Mouse (Mus musculus) embryonic facial prominence, embryonic 12.5 days (tissue): Measurements from ENCODE around the gene Klf15. TPM values are rescaled to one million over a fixed set of nuclear protein-coding genes. Genes with fewer than 3 reads are reported as not detected.

Source experiments
- ATAC-seq: fragments of 200-750 bp; cut with Nextera tagmentation; 2 replicates; pipeline ENCODE4 v1.8.0; 2017; ENCODE audit not compliant: insufficient number of reproducible peaks, insufficient read depth, low FRiP score, low TSS enrichment
- H3K27ac ChIP-seq: fragments of 300-500 bp; sonication (generic); 2 replicates; pipeline ENCODE4 v1.5.1; 2016; ENCODE audit warnings: mild to moderate bottlenecking
- H3K27me3 ChIP-seq: fragments of 300-500 bp; sonication (generic); 2 replicates; pipeline ENCODE4 v1.6.1; 2016; ENCODE audit warnings: mild to moderate bottlenecking, moderate library complexity
- H3K36me3 ChIP-seq: fragments of 300-500 bp; sonication (generic); 2 replicates; pipeline ENCODE4 v1.6.1; 2016; ENCODE audit warnings: mild to moderate bottlenecking
- H3K4me1 ChIP-seq: fragments of 300-500 bp; sonication (generic); 2 replicates; pipeline ENCODE4 v1.6.1; 2016
- H3K4me2 ChIP-seq: fragments of 300-500 bp; sonication (generic); replicated peaks from 2 replicates; pipeline ENCODE4 v1.6.1; 2016; ENCODE audit warnings: mild to moderate bottlenecking, moderate library complexity
- H3K4me3 ChIP-seq: fragments of 300-500 bp; sonication (generic); 2 replicates; pipeline ENCODE4 v1.5.1; 2016; ENCODE audit warnings: mild to moderate bottlenecking
- H3K9ac ChIP-seq: fragments of 300-500 bp; sonication (generic); 2 replicates; pipeline ENCODE4 v1.6.1; 2016; ENCODE audit warnings: mild to moderate bottlenecking, moderate library complexity
- H3K9me3 ChIP-seq: fragments of 300-500 bp; sonication (generic); 2 replicates; pipeline ENCODE4 v1.6.1; 2016; ENCODE audit warnings: mild to moderate bottlenecking, moderate library complexity
- WGBS: fragments of 180-500 bp; shearing (Covaris S2); methylation state at CpG from one replicate; pipeline ENCODE4 v1.1.7; 2016; 5-methylcytosine and 5-hydroxymethylcytosine counted together
- polyA plus RNA-seq: library from polyadenylated mRNA; unstranded; fragments of >200 nt; fragmentation: Nextera tagmentation; extraction: Ambion mirVana; gene quantifications from 2 replicates; pipeline ENCODE4 v1.2.1, GENCODE M21; 2016

Klf15 gene
- polyA plus RNA-seq, result 4.5 TPM in 2 replicates

GRCm38 (mm10) chr6:90462181-90462706, at the start of gene Klf15:
Gene Klf15, plus strand, starts transcription at chr6:90462576.
- H3K27me3 ChIP-seq, result peaks cover 28% of the 10 kb centered on the region
- WGBS, result under 1% methylated on average over 62 of the region's 70 CpGs
- no peaks in the 10 kb centered on the region for H3K36me3 ChIP-seq
- H3K9me3 ChIP-seq, result no peaks in the 10 kb centered on the region
- peak within 1 kb of the TSS; percentile 66 for H3K9ac ChIP-seq
- peaks cover 15% of the 10 kb centered on the region for H3K4me1 ChIP-seq
- peak; percentile 54 for ATAC-seq
- peak within 1 kb of the TSS; percentile 65 for H3K4me3 ChIP-seq
- no peak within 1 kb of the TSS for H3K27ac ChIP-seq
- H3K4me2 ChIP-seq, result peak within 1 kb of the TSS; percentile 100

GRCm38 (mm10) chr6:90422565-90422964, 39.8 kb upstream of the Klf15 start:
- no peaks in the 10 kb centered on the region for H3K36me3 ChIP-seq
- no peaks in the 10 kb centered on the region for H3K9me3 ChIP-seq
- H3K4me2 ChIP-seq, result peak overlapping the region; percentile 45
- peak overlapping the region; percentile 20; the same call in 1 of the 2 replicates for H3K4me3 ChIP-seq
- peaks cover 3% of the 10 kb centered on the region; the same call in 1 of the 2 replicates for H3K27me3 ChIP-seq
- no peak overlapping the region for H3K27ac ChIP-seq
- ATAC-seq, result no peak
- 6% methylated on average over 14 of the region's 14 CpGs for WGBS
- H3K4me1 ChIP-seq, result no peaks in the 10 kb centered on the region
- H3K9ac ChIP-seq, result no peak overlapping the region

GRCm38 (mm10) chr6:90425361-90425760, 37.0 kb upstream of the Klf15 start:
- H3K4me3 ChIP-seq, result no peak overlapping the region
- peaks cover 10% of the 10 kb centered on the region; the same call in 1 of the 2 replicates for H3K27me3 ChIP-seq
- H3K4me2 ChIP-seq, result no peak overlapping the region
- no peak overlapping the region for H3K9ac ChIP-seq
- no peak overlapping the region for H3K27ac ChIP-seq
- H3K36me3 ChIP-seq, result no peaks in the 10 kb centered on the region
- 80% methylated on average over 3 of the region's 3 CpGs for WGBS
- peaks cover 7% of the 10 kb centered on the region; the same call in 1 of the 2 replicates for H3K4me1 ChIP-seq
- no peak for ATAC-seq
- H3K9me3 ChIP-seq, result no peaks in the 10 kb centered on the region

- H3K9ac ChIP-seq, result no peak overlapping the region
- no peak for ATAC-seq
- peaks cover 7% of the 10 kb centered on the region; the same call in 1 of the 2 replicates for H3K4me1 ChIP-seq
- H3K9me3 ChIP-seq, result no peaks in the 10 kb centered on the region
- no peak overlapping the region for H3K4me2 ChIP-seq
- H3K36me3 ChIP-seq, result no peaks in the 10 kb centered on the region
- no peak overlapping the region for H3K4me3 ChIP-seq
- no peak overlapping the region for H3K27ac ChIP-seq
- H3K27me3 ChIP-seq, result peaks cover 10% of the 10 kb centered on the region; the same call in 1 of the 2 replicates
- WGBS, result 82% methylated on average over 4 of the region's 4 CpGs
Observed at GRCm38 (mm10) chr6:90426003-90426402, 36.4 kb upstream of the Klf15 start.

GRCm38 (mm10) chr6:90428380-90428974, 33.9 kb upstream of the Klf15 start, which contains the start of gene Cfap100:
Gene Cfap100, minus strand, starts transcription at chr6:90428797.
- H3K4me3 ChIP-seq, result peak within 1 kb of the TSS; percentile 44
- ATAC-seq, result peak; percentile 72
- peaks cover 7% of the 10 kb centered on the region; the same call in 1 of the 2 replicates for H3K4me1 ChIP-seq
- no peaks in the 10 kb centered on the region for H3K36me3 ChIP-seq
- H3K9me3 ChIP-seq, result no peaks in the 10 kb centered on the region
- H3K27ac ChIP-seq, result no peak within 1 kb of the TSS
- H3K9ac ChIP-seq, result peak within 1 kb of the TSS; percentile 53
- H3K4me2 ChIP-seq, result peak within 1 kb of the TSS; percentile 88
- under 1% methylated on average over 31 of the region's 31 CpGs for whole genome bisulfite sequencing
- peaks cover 10% of the 10 kb centered on the region; the same call in 1 of the 2 replicates for H3K27me3 ChIP-seq

DNA sequence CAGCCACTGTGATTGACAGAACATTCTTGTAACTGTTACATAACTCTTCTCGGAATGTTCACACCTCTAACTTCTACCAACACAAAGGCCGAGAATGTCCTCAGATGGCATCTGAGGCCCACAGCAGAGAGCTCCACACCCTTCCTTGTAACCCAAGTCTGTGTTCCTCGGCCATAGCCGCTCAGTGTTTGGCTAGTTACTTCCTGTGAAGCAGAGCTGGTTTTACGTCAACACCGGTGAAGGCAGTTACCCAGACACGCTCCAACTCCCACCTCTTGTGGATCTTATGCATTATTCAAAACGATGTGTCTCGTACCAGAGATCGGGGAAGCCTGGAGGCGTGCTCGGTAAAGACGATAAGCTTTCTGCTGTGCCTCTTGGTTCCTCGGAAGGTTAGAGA, 32.5 kb upstream of the Klf15 start:
- H3K4me1 ChIP-seq, result peaks cover 7% of the 10 kb centered on the region; the same call in 1 of the 2 replicates
- H3K9ac ChIP-seq, result no peak overlapping the region
- no peak overlapping the region for H3K4me3 ChIP-seq
- WGBS, result 76% methylated on average over 14 of the region's 14 CpGs
- no peak overlapping the region for H3K27ac ChIP-seq
- ATAC-seq, result no peak
- no peak overlapping the region for H3K4me2 ChIP-seq
- H3K36me3 ChIP-seq, result no peaks in the 10 kb centered on the region
- peaks cover 10% of the 10 kb centered on the region; the same call in 1 of the 2 replicates for H3K27me3 ChIP-seq
- no peaks in the 10 kb centered on the region for H3K9me3 ChIP-seq

DNA sequence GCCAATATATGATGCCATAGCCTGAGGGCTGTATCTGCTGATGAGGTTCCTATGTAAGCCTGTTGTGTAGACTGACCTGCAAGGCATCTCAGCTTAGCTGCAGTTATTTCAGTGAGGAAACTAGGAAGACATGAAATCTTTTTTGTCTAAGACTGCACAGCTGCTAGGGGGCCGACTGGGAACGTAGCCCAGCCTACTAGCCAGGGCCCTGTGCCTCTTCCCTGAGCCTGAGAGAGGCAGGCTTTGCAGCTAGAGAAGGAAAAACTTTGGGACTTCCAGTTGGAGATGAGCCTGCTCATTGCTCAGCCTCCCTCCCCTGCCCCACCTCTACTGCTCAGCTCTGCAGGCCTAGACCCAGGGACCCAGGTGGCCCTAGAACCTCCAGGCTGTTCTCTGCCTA, 30.9 kb upstream of the Klf15 start:
- Histone ChIP-seq H3K27me3 (peaks cover 10% of the 10 kb centered on the region; the same call in 1 of the 2 replicates), H3K9ac (no peak overlapping the region), H3K36me3 (no peaks in the 10 kb centered on the region), H3K9me3 (no peaks in the 10 kb centered on the region), H3K27ac (no peak overlapping the region), H3K4me1 (peaks cover 7% of the 10 kb centered on the region; the same call in 1 of the 2 replicates), H3K4me2 (no peak overlapping the region), H3K4me3 (no peak overlapping the region)
- WGBS, result 74% methylated on average over 2 of the region's 2 CpGs
- ATAC-seq, result no peak

GRCm38 (mm10) chr6:90434687-90435086, 27.7 kb upstream of the Klf15 start:
- no peak for ATAC-seq
- Histone ChIP-seq H3K36me3 (no peaks in the 10 kb centered on the region), H3K4me3 (no peak overlapping the region), H3K9me3 (no peaks in the 10 kb centered on the region), H3K4me1 (no peaks in the 10 kb centered on the region), H3K9ac (no peak overlapping the region), H3K4me2 (no peak overlapping the region), H3K27me3 (no peaks in the 10 kb centered on the region), H3K27ac (no peak overlapping the region)
- WGBS, result 61% methylated on average over 3 of the region's 3 CpGs

DNA sequence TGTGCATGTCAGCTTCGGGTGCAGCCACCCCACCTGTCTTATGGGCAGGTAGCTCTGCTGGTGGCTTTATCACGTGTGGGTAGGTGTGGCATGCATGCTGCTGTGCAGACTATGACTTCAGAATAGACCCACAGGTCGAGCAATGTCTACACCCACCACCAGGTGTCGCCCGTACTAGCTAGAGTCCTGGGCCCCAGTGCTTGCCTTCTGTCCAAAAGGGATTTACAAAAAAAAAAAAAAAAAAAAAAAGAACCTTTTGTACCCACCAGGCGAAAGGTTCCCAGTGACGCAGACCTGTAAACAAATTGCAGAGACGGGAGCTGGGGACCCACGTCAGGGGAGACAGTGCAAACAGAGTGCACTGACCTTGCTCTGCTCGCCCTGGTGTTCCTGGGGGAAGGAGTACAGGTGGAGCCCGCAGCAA, 27.2 kb upstream of the Klf15 start:
- Histone ChIP-seq H3K27ac (no peak overlapping the region), H3K4me2 (no peak overlapping the region), H3K4me1 (no peaks in the 10 kb centered on the region), H3K27me3 (no peaks in the 10 kb centered on the region), H3K4me3 (no peak overlapping the region), H3K9ac (no peak overlapping the region), H3K36me3 (no peaks in the 10 kb centered on the region), H3K9me3 (no peaks in the 10 kb centered on the region)
- WGBS, result 16% methylated on average over 11 of the region's 11 CpGs
- ATAC-seq, result no peak

DNA sequence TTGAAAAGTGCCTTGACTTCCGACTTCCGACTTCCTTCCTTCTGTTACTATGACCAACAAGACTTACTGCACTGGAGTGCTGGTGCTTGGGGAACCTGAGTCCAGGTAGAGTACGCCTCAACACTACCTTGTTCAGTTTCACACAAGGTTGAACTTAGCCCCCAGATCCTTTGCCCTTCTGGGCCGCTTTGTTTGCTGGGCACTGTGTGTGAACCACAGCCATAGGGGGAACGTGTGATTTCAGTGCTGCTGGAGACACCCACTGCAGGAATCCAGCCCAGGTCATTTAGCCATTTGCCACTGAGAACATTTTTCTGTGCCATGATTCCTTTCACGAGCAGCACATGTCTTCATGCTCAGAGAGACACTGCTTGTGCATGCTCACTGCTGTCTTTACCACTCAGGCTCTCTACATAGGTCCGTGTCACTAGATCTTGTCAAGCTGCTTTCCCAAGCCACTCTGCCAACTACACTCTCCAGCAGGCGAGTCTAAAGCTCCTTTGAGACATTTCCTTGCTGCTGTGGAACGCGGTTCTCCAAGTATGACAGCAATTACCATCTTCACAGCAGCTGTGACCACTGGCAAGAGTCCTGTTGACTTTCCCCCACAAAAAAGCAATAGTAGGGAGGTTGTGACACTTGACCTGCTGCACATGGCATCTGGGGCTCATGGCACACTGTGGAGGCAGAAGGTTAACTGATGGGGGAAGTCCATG, 26.0 kb upstream of the Klf15 start:
- no peak overlapping the region for H3K4me2 ChIP-seq
- H3K4me1 ChIP-seq, result no peaks in the 10 kb centered on the region
- H3K36me3 ChIP-seq, result no peaks in the 10 kb centered on the region
- H3K9ac ChIP-seq, result no peak overlapping the region
- no peak overlapping the region for H3K4me3 ChIP-seq
- H3K27me3 ChIP-seq, result no peaks in the 10 kb centered on the region
- WGBS, result 80% methylated on average over 10 of the region's 10 CpGs
- ATAC-seq, result no peak
- H3K9me3 ChIP-seq, result no peaks in the 10 kb centered on the region
- no peak overlapping the region for H3K27ac ChIP-seq

DNA sequence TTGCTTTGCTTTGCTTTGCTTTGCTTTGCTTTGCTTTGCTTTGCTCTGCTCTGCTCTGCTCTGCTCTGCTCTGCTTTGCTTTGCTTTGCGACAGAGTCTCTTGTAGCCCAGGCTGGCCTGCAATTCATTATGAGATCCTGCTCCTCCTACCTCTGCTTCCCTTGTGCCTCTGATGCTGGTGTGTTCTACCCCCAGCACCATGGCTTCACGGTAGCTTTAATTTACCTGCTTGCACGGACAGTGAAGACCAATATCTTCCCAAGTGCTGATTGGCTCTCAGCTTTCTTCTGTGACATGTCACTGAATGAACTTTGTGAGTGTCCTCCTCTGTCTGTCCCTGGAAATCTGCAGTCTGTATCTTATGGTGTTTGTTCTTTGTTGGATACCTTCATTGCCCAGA, 25.3 kb upstream of the Klf15 start:
- no peaks in the 10 kb centered on the region for H3K27me3 ChIP-seq
- no peaks in the 10 kb centered on the region for H3K36me3 ChIP-seq
- no peaks in the 10 kb centered on the region for H3K4me1 ChIP-seq
- no peak overlapping the region for H3K4me3 ChIP-seq
- no peak for ATAC-seq
- no peak overlapping the region for H3K9ac ChIP-seq
- H3K4me2 ChIP-seq, result no peak overlapping the region
- H3K9me3 ChIP-seq, result no peaks in the 10 kb centered on the region
- 83% methylated on average over 3 of the region's 3 CpGs for WGBS
- no peak overlapping the region for H3K27ac ChIP-seq

- Histone ChIP-seq H3K4me3 (no peak overlapping the region), H3K36me3 (no peaks in the 10 kb centered on the region), H3K9ac (no peak overlapping the region), H3K9me3 (no peaks in the 10 kb centered on the region), H3K4me1 (no peaks in the 10 kb centered on the region), H3K27me3 (no peaks in the 10 kb centered on the region), H3K27ac (no peak overlapping the region), H3K4me2 (no peak overlapping the region)
- no peak for ATAC-seq
- WGBS, result 44% methylated on average over 4 of the region's 4 CpGs
Observed at GRCm38 (mm10) chr6:90446883-90447282, 15.5 kb upstream of the Klf15 start.
